Mouse (Mus musculus) heart, postnatal 25 days (tissue): Measurements from ENCODE around the gene Lrrc57. TPM values are rescaled to one million over a fixed set of nuclear protein-coding genes. Genes with fewer than 3 reads are reported as not detected.

Source experiments
- DNase-seq: peaks from one replicate; pipeline ENCODE4 v3.0.0; 2022; ENCODE audit warnings: low spot score
- intact Hi-C: fragments of 180-260 bp; cut with DNase I; formaldehyde crosslinking; loops from one replicate; pipeline ENCODE4 v1.15.1; 2025
- total RNA-seq, 2 experiments: library from RNA; stranded (reverse); gene quantifications; 2 replicates each; pipeline ENCODE4 v1.2.3; 2021

Lrrc57 gene
- total RNA-seq, 2 experiments from 2014 or later, result 14.6 to 15.3 TPM

DNA sequence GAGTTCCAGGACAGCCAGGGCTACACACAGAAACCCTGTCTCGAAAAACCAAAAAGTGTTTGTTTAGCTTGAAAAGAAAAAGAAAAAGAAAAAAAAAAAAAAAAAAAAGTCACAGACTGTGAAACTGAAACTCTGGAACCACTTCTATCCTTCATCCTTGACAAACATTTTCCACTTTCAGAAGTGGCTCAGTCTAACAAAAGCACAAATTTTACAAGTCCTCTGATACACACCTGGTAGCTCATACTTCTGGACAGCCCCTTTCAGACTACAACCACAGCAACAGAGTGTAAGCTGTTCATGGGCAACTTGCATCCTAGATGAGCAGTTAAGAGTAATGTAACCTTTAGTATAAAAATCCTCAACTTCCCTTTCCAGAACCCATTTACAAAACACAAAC is 47.8 kb downstream of the Lrrc57 start:
- intact Hi-C loops, result no loop called here

GRCm38 (mm10) chr2:120558813-120559212 is 50.5 kb downstream of the Lrrc57 start:
- intact Hi-C loops, result no loop called here
- DNase-seq, result no peak

More for the DNA sequence above, 47.8 kb downstream of the Lrrc57 start:
- no peak for DNase-seq

GRCm38 (mm10) chr2:120556868-120557267 is 52.5 kb downstream of the Lrrc57 start:
- DNase-seq, result no peak
- intact Hi-C loops, result no loop called here

Other genes starting within 250 kb of the Lrrc57 start
- 10 to 100 TPM; 23.1 to 25.2 TPM for gene Ganc, start 205.6 kb downstream of the Lrrc57 start, total RNA-seq
- 10 to 100 TPM; 16.3 to 17.5 TPM for gene Tmem87a, start 205.4 kb downstream of the Lrrc57 start, total RNA-seq
- gene Capn3, start 153.5 kb downstream of the Lrrc57 start, total RNA-seq, result 1 to 10 TPM; 1.1 to 1.7 TPM
- gene Zfp106, start 45.7 kb downstream of the Lrrc57 start, total RNA-seq, result 100 to 1,000 TPM; 423 to 433 TPM
- 10 to 100 TPM; 58.5 to 63.4 TPM for gene Snap23, start 41.8 kb downstream of the Lrrc57 start, total RNA-seq
- 1 to 10 TPM; 8.6 to 9.3 TPM for gene Haus2, start 137 bp downstream of the Lrrc57 start, total RNA-seq
- gene Stard9, start 19.6 kb upstream of the Lrrc57 start, total RNA-seq, result 1 to 10 TPM; 8.2 to 9.7 TPM
- gene Cdan1, start 240.6 kb upstream of the Lrrc57 start, total RNA-seq, result 10 to 100 TPM; 10.5 to 11.1 TPM
- 10 to 100 TPM; 12.4 to 15.4 TPM for gene Ttbk2, start 241.1 kb upstream of the Lrrc57 start, total RNA-seq